Mouse (Mus musculus) thymus, postnatal 10 days (tissue): Measurements from ENCODE around the gene Draxin.
"Not testable (repeated sequence)": the region's sequence is repeated elsewhere in the genome, so short reads cannot be mapped to it uniquely, and the experiment has no call there.

Experiments
- DNase-seq, 2 experiments: peaks; one replicate each; pipeline ENCODE4 v3.0.0; 2021; ENCODE audit warnings: low spot score in 2 of 2

Draxin gene

GRCm38 (mm10) chr4:148152547-148152946 is 22.0 kb upstream of the Draxin start:
- DNase-seq, result no peak

- DNase-seq, result peak; percentile 84 to 89
Observed at GRCm38 (mm10) chr4:148151267-148152168, 21.0 kb upstream of the Draxin start, which contains the start of gene Fbxo6. Gene Fbxo6 (minus strand): TSS chr4:148152140.

- no peak for DNase-seq
Observed at GRCm38 (mm10) chr4:148150953-148151266, 20.4 kb upstream of the Draxin start.

- DNase-seq, result no peak
Observed at GRCm38 (mm10) chr4:148150242-148150641, 19.7 kb upstream of the Draxin start.

- DNase-seq, result no peak
Observed at GRCm38 (mm10) chr4:148149540-148149939, 19.0 kb upstream of the Draxin start.

GRCm38 (mm10) chr4:148147714-148148113 is 17.2 kb upstream of the Draxin start:
- no peak for DNase-seq

- DNase-seq, result no peak
Observed at GRCm38 (mm10) chr4:148143721-148144120, 13.2 kb upstream of the Draxin start.

- DNase-seq, result peak; percentile 89
Observed at GRCm38 (mm10) chr4:148140098-148141011, 9.9 kb upstream of the Draxin start.

- no peak for DNase-seq
Observed at GRCm38 (mm10) chr4:148139767-148140097, 9.2 kb upstream of the Draxin start.

GRCm38 (mm10) chr4:148137503-148137902 is 7.0 kb upstream of the Draxin start:
- no peak for DNase-seq

GRCm38 (mm10) chr4:148134988-148135387 is 4.5 kb upstream of the Draxin start:
- no peak for DNase-seq

- no peak for DNase-seq
Observed at GRCm38 (mm10) chr4:148131497-148132081, 1.1 kb upstream of the Draxin start.

- no peak for DNase-seq
Observed at GRCm38 (mm10) chr4:148130133-148130532, 365 bp downstream of the Draxin start, which contains the start of gene Mad2l2. Gene Mad2l2 (plus strand): TSS chr4:148130384.

GRCm38 (mm10) chr4:148128672-148129071 is 1.8 kb downstream of the Draxin start:
- no peak for DNase-seq

GRCm38 (mm10) chr4:148128241-148128640 is 2.3 kb downstream of the Draxin start:
- DNase-seq, result no peak

GRCm38 (mm10) chr4:148122694-148123066 is 7.8 kb downstream of the Draxin start:
- no peak for DNase-seq

- DNase-seq, result no peak
Observed at GRCm38 (mm10) chr4:148121982-148122693, 8.4 kb downstream of the Draxin start.

GRCm38 (mm10) chr4:148121362-148121761 is 9.1 kb downstream of the Draxin start:
- no peak for DNase-seq

GRCm38 (mm10) chr4:148120555-148120954 is 9.9 kb downstream of the Draxin start:
- DNase-seq, result no peak

- DNase-seq, result not testable (repeated sequence)
Observed at GRCm38 (mm10) chr4:148119578-148119977, 10.9 kb downstream of the Draxin start.

- no peak for DNase-seq
Observed at GRCm38 (mm10) chr4:148117392-148117791, 13.1 kb downstream of the Draxin start.

- DNase-seq, result no peak
Observed at GRCm38 (mm10) chr4:148116657-148117056, 13.8 kb downstream of the Draxin start.
